Mouse (Mus musculus): ENCODE measurements around the gene Card9.

Card9 gene

GRCm38 (mm10) chr2:26327852-26328251, 32.9 kb downstream of the Card9 start:
- DNase-seq (ENCODE audit: low spot score): no peak

- DNase-seq (ENCODE audit: low spot score): no peak
Observed at GRCm38 (mm10) chr2:26325386-26326181, 35.1 kb downstream of the Card9 start.

GRCm38 (mm10) chr2:26324917-26325316, 35.8 kb downstream of the Card9 start:
- no peak for DNase-seq (ENCODE audit: low spot score)

- no peak for DNase-seq (ENCODE audit: low spot score)
Observed at GRCm38 (mm10) chr2:26323589-26324325, 37.0 kb downstream of the Card9 start.

- no peak for DNase-seq (ENCODE audit: low spot score)
Observed at GRCm38 (mm10) chr2:26320245-26321185, 40.2 kb downstream of the Card9 start.

- DNase-seq (ENCODE audit: low spot score): no peak
Observed at GRCm38 (mm10) chr2:26319519-26320244, 41.0 kb downstream of the Card9 start.

GRCm38 (mm10) chr2:26319109-26319508, 41.6 kb downstream of the Card9 start:
- DNase-seq (ENCODE audit: low spot score): no peak

- no peak for DNase-seq (ENCODE audit: low spot score)
Observed at GRCm38 (mm10) chr2:26317991-26318672, 42.6 kb downstream of the Card9 start.

GRCm38 (mm10) chr2:26317371-26317770, 43.3 kb downstream of the Card9 start:
- no peak for DNase-seq (ENCODE audit: low spot score)

GRCm38 (mm10) chr2:26316576-26317246, 44.0 kb downstream of the Card9 start:
- DNase-seq (ENCODE audit: low spot score): no peak

GRCm38 (mm10) chr2:26315925-26316311, 44.8 kb downstream of the Card9 start:
- DNase-seq (ENCODE audit: low spot score): no peak

GRCm38 (mm10) chr2:26315072-26315924, 45.4 kb downstream of the Card9 start, which contains the start of gene Gpsm1:
Gene Gpsm1, plus strand, starts transcription at chr2:26315515.
- peak; percentile 46 for DNase-seq (ENCODE audit: low spot score)

- DNase-seq (ENCODE audit: low spot score): no peak
Observed at GRCm38 (mm10) chr2:26314281-26315071, 46.2 kb downstream of the Card9 start.

- no peak for DNase-seq (ENCODE audit: low spot score)
Observed at GRCm38 (mm10) chr2:26313394-26313793, 47.3 kb downstream of the Card9 start.

- no peak for DNase-seq (ENCODE audit: low spot score)
Observed at GRCm38 (mm10) chr2:26312812-26313211, 47.9 kb downstream of the Card9 start.

GRCm38 (mm10) chr2:26311936-26312335, 48.8 kb downstream of the Card9 start:
- DNase-seq (ENCODE audit: low spot score): no peak

- DNase-seq (ENCODE audit: low spot score): no peak
Observed at GRCm38 (mm10) chr2:26309739-26310138, 51.0 kb downstream of the Card9 start.

- no peak for DNase-seq (ENCODE audit: low spot score)
Observed at GRCm38 (mm10) chr2:26306702-26307101, 54.0 kb downstream of the Card9 start.

- no peak for DNase-seq (ENCODE audit: low spot score)
Observed at GRCm38 (mm10) chr2:26305555-26305954, 55.2 kb downstream of the Card9 start.

Measured in urinary bladder, postnatal 10 days (tissue).